Mouse (Mus musculus): ENCODE results near the gene Slc35c2. TPM values are rescaled to one million over a fixed set of nuclear protein-coding genes. Genes with fewer than 3 reads are reported as not detected.

The Slc35c2 gene
- total RNA-seq, 2 experiments from 2014 or later = 30.7 to 50.1 TPM

DNA sequence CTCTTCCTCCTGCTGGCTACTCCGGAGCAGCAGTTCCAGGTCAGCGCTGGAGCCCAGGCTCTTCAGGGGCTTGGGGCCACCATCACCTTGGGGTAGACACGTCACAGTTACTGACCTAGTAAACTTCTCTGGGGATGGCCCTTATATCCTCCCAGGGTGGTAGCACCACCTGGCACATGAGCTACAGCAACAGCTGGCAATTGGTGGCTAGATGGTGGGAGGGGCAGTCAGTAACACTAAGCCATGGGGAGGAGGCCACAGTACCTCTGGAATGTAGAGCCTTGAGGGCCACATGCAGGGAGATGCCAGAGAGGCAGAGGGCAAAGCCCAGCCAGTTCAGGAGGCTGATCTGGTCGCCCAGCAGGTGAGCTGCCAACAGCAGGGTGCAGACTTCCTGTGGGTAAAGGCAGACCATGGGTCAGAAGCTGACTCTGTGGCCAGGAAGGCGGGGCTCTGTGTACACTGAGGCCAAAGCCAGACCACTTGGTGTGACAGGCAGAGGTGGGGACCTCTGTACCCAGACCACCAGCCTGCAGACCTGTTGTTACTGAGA is 10.4 kb downstream of the Slc35c2 start:
- DNase-seq (ENCODE audit: low spot score in 2 of 2) = no peak

DNA sequence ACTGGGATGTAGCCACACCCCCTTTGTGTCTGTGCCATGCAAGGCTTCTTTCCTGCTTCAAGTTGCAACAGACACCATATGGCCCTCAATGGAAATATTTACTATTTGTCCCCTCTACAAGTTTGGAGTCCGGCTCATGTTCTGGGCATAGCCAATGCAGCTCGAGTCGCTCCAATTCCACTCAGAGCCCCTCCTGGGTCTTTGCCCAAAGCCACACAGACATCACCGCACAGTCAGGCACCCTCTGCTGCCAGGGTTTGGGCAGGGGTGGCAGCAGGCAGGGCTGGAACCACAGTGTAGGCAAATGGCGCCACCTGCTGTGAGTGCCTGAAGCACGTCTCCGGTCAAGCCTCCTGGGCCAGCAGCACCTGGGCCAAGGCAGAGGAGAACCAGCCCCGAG is 11.8 kb downstream of the Slc35c2 start:
- DNase-seq (ENCODE audit: low spot score in 2 of 2) = peak; percentile 69 to 71

DNA sequence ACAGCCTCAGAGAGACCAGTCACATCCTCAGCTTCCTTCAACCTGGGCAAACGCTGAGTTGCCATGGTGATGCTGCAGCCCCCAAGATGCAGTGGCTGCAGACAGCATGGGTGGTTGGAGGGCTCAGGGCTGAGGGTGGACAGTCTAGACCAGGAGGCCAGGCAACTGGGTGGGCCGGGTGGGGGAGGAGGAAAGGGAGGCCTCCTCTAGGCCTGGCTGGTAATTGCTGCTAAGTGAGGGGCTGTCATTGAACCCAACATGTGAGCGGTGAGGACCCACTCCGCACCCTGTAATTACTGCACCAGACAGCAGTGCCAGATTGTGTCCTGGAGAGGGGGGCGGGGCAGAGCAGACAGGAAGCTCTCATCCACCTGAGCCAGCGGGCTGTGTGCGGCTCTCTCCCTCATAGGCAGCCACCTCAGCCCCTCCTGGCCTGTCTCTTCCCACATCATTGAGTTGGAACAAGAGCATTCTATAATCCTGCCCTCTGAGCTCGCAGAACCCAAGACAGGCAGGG is 12.5 kb downstream of the Slc35c2 start:
- no peak for DNase-seq (ENCODE audit: low spot score in 2 of 2)

DNA sequence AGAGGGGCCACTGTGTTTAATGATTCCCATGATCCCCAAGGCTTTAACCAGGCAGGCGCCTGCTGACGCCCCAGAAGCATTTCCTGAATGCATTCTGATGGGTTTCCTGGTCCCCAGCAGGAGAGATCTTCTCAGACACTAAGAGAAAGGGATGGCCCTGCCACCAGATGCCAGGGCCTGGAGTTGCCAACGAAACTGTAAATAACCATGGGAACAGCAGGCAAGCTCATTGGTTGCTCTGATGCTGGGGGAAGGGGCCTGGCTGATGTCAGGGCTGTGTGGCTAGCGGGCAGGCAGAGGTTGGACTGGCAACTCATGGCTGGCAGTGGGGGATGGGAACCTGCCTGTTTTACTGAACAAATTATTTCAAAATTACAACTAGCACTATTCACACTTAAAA is 14.1 kb downstream of the Slc35c2 start:
- no peak for DNase-seq (ENCODE audit: low spot score in 2 of 2)

DNA sequence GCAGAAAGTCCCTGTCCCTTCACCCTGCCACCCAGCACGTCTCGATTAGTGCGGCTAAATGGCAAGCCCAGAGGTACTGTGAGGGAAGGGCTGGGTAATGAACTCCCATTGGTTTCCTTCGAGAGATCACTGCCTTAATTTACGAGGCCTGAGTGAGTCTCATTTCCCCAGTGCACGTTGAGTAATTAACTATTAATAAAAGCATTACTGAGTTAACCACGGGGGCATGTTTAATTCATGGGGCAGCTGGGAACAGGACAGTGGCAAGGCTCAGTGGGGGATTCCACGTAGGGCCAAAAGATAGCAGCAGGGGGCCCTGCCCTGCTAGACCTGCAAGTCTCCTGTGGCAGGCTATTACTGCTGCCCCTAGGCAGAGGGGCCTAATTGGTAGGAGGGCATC is 16.3 kb downstream of the Slc35c2 start:
- DNase-seq (ENCODE audit: low spot score in 2 of 2) = no peak

DNA sequence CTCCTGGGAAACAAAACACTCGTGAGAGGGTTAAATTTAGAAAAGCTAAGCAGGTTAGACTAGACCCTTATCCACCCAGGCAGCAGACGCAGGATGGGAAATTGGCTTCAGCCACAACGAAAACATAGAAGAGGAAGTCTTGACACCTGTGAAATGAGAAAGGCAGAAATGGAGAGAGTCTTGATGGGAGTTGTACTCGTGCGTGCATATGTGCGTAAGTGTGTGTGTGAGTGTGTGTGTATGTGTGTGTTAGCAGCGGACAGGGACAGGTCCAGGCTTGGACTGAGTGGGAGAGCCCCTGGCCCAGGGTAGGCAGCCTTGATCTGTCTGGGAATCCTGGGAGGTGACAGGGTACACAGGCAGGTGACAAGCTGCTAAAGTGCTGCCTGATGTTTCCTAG is 16.8 kb downstream of the Slc35c2 start:
- no peak for DNase-seq (ENCODE audit: low spot score in 2 of 2)

DNA sequence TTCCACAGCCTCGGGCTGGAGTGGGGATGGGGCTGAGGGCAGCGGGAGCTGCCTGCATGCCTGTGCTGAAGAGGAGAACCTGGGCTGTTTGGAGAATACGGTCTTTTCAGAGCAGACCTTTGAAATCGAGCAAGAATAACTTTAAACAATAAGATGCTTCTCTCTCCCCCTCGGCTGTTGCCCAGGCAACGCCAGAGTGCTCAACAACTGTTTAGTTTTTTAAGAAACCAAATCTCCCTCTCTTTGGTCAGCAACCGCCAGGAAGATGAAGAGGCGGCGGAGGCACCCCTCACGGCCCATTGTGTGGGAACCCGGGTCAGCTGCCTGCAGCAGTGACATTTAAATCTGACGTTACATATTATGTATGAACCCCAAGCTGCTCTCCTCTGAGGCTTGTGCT is 20.9 kb downstream of the Slc35c2 start:
- no peak for DNase-seq (ENCODE audit: low spot score in 2 of 2)

DNA sequence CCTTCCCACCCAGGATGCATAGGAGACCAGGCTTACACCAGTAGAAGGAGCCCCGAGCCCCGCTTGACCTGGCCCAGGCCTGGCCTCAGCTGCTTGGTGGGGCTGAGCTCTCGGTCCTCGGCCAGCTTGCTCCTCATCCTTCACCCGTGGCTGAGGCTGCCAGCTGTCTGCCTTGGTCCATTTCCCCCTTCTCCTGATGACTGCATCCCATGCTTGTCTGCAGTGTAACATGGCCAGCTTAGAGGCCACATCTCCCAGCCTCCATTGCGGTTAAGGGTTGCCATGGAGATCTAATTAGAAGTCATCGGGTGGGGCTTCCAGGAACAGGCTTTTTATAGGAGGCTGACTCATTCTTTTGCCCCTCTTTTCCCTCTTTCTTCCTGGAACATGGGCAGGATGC is 23.8 kb downstream of the Slc35c2 start:
- DNase-seq (ENCODE audit: low spot score in 2 of 2) = no peak

DNA sequence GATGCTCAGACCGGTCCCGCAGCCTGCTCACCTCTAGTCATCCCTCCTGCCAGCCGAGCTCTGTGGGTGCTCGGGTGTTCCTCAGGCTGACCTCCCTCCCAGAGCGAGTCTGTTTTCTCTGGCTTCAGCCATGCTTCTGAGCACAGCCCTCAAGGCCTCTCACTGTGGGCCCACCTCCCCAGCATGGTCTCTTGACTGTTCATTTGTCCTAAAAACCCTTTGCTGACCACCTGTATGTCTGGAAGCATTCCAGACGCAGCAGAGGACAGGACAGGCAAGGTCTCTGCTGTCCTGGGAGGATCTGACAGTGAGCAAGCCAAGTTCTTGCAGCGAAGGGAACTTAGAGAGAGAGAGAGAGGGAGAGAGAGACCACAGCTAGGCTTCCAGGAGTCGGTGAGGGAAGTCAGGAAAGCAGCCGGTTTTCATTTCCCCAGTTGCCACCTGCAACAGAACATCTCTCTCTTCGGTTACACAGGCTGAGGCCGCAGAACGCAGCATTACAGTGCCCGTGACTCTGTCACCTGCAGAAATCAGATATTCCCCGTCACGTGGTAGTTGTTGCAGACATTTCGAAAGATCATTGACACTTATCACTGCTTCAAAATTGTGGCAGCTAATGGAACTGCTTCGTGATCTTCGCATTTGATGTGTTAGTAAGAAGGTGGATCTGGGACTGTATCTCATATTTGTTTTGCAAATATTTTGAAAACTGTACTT is 25.2 kb downstream of the Slc35c2 start:
- DNase-seq (ENCODE audit: low spot score in 2 of 2) = no peak

DNA sequence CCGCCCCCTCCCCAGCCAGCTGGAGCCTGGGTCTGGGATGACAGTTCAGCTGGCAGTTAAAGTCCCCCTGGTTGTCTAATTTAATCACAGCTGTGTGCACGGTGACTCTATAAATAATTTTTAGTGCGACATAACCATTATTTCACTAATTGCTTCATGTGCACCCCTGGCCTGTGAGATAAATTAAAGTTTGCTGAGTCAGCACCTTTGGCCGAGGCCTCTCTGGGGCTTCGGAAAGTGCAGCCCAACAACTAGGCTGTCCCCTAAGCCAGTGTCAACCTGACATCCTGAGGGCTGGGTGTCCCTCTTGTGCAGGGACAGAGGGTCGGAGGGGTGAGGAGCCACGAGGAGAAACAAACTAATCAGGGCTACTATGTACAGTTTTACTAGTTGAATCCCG is 27.8 kb downstream of the Slc35c2 start:
- no peak for DNase-seq (ENCODE audit: low spot score in 2 of 2)

DNA sequence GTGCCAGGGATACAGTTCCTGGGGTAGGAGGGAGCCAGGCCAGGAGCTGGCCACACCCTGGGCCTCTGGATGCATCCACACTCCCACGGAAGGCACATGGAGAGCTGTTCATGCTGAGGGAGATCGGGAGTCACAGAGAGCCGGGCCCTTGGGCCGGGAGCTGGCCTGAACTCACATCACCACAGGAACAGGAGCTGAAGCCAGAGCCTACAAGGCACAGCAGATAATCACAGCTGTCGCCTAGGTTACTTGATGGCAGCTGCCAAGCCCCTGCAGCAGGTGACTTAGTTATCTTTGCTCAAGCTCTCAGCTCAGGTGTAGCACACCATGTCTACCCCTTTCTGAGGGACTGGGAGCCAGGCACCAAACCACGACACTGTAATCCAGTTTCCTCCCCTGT is 29.3 kb downstream of the Slc35c2 start:
- no peak for DNase-seq (ENCODE audit: low spot score in 2 of 2)

DNA sequence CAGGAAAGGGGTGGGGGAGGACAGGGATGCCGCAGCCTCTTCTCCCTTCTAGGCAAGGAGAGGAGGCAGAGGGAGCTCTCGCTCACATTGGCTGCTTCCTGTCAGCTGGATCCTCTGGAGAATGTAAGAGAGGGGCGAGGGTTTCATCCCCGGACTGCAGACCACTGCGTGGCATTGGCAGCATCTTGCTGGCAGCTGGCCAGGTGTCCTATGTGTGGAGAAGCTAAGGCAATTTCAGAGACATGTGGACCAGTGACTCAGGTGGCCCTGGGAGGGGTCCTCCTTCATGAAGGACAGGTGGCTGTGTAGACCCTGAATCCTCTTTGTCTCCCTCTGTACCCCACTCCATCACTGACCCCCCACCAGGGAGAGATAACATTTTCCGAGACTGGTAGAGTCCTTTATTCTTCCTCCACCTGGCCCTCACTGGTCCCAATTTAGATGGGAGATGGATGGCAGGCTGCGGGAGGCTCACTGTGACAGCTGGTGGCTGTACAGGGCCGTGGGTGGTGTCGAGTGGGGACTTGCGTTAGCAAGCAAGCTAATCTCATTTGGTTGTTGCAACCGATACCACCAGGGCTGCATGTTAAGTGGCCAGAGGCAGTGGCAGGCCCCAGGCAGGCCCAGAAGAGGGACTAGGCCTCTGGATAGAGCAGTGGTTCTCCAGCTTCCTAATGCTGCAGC is 30.4 kb downstream of the Slc35c2 start:
- DNase-seq (ENCODE audit: low spot score in 2 of 2) = no peak

DNA sequence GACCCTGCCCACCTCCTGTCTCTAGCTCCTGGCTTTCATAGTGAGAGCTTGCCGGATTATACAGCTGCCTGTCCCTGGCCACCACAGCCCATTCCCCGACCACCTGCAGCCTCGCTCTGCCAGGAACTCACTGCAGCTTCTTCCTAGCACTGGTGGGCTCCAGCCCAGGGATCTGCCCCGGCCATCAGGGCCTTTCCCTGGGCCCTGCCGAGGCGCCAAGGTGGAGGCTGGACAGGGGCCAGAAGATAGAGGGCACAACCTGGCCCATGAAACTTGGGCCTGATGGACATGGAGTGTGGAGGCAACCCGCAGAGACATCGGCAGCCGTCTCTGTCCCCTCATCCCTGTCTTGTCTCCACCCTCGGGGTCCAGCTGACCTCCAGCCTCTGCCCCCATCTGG is 31.5 kb downstream of the Slc35c2 start:
- no peak for DNase-seq (ENCODE audit: low spot score in 2 of 2)

DNA sequence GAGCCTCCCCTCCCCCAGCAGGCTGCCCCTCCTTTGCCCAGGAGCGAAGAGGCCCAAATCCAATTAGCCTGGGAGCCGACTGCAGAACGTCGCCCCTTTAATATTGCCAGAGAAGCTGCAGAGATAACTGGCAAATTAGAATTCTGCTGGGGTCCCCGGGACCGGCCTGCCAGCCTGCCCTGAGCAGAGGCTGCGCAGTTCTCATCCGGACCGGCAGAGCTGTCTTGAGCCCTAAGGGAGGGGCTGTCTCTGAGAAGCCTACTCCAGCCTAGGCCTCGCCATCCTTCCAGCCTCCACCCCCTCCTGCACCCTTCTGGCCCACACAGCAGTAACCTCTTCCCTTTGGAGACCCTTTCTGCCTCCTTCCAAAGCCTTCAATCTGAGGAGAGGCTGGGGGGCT is 33.8 kb downstream of the Slc35c2 start:
- no peak for DNase-seq (ENCODE audit: low spot score in 2 of 2)

DNA sequence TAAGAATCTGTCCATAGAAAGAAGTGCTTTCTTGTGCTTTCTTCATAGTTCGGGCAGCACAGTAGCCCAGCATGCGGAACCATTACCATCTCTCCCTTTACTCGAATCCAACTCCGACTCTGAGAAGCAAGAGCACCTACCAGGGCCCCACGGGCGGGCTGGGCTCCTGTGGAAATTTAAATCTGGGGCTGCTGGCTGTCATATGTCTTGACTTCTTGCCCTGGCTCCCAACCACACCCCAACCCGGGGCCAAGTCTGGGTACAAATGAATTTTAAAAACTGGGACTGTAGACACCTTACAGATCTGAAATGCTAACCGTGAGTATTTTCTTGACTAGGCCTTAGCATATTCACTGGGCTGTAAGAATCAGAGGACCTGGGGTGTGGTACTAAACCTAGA is 34.4 kb downstream of the Slc35c2 start:
- no peak for DNase-seq (ENCODE audit: low spot score in 2 of 2)

DNA sequence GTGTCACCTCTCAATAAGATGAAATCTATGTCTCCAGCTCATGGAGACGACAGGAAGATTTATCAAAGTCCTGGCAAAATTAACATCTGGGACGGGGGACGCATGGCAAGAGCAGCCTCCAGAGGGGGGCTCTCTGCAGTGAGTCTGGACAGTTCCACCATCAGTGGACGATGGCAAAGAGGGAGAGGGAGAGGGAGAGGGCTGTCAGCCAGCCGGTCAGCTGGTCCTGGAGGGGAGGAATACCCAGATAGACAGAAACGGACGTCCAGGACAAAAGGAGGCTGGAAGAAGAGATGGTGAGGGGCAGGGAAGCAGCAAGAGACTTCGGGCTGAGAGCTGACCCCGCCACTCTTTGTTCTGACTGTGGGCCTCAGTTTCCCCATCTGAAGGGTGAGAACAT is 34.9 kb downstream of the Slc35c2 start:
- DNase-seq (ENCODE audit: low spot score in 2 of 2) = no peak

DNA sequence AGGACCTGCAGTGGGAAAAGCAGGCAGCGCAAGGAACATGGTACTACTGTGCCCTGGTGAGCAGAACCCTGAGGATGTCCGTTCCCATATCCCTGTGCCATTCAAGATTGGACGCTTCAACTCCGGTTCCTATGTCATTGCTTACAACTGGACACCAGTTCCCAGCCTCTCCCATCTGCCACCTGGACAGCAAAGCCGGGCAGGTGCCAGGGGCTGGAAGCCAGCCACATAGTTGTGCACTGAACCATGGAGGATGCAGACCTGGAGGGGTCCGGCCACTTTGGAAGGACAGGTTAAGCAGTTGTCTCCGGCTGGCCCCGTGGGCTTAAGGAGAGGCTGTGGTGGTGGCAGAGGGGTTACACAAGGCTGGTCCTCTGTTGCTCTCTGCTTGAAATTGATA is 35.3 kb downstream of the Slc35c2 start:
- no peak for DNase-seq (ENCODE audit: low spot score in 2 of 2)

DNA sequence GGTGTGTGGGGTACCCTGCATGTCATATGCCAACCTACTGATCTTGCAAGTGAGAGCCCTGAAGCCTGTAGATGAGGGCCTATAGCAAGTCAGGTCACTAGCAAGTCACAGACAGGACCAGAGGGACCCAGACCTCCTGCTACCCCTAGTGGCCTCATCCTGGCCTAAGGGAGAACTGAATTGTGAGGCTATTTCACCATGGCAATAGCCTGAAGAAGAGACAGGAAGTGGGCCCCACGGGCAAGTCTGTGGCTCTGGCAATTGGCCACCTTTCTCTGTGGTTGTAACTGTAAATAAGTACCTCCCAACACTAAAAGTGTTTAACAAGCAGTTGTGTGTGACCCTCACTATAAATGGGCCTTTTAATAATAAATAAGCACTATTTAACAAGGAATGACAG is 36.8 kb downstream of the Slc35c2 start:
- DNase-seq (ENCODE audit: low spot score in 2 of 2) = no peak

DNA sequence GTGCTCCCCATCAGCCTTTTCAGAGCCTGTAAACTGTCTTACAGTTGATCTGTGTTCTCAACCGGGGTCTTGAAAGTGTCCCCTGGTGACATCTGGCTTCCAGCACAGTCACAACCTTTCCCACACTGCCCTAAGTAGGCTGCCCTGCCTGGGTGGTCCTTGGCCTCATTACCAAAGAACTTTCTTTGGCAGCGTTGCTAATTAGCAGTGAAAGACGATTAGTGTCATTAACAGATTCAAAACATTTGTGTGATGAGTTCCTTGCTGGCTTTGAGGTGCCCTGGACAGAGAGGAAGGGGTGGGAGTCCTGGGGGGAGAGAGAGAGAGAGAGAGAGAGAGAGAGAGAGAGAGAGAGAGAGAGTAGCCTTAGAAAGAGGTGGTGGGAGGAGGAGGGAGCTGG is 38.7 kb downstream of the Slc35c2 start:
- no peak for DNase-seq (ENCODE audit: low spot score in 2 of 2)

DNA sequence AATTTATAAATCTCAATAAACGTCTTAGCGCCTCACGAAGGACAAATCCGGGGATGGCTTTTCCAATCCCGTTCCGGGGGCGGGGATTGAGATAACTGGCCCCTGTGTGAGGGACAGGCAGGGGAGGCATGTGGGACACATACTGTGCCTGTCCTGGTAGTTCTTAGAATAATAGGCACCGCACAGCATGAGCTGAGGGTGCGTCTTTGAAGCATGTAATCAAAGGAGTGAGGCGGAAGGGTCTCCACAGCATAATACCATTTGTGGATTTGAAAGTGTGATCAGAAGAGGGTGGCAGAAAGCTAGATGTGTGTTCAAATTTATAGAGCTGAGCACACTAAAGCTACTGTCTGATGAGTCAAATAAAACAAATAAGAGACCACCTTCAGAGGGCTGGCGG is 41.3 kb downstream of the Slc35c2 start:
- DNase-seq (ENCODE audit: low spot score in 2 of 2) = no peak

DNA sequence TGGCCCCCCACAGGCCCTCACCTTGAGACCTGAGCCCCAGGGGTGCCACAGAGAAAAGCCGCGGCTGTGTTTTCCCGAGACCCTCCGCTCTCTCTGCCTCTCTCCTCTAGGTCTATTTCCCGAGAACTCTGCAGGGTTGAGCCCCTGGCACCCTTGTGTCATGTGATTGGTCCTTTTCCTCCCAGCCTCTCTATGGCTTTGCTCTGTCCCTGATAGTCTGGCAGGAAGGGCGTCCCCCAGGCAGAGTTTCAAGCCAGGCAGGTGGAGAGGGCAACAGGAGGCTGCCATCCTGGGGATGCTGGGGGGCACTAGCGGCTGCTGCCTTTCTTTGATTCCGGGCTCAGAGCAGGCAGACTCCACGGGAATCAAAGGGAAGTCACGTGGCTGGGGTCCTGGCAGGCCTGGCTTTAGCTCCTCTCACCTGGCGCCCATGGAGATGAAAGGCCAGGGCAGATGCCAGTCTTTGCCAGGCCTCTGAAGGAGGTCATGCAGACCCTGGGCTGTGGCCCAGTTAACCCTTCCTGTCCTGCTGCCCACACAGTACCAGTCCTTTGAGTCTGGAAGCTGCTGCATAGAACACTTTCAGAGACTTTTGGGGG is 44.4 kb downstream of the Slc35c2 start:
- no peak for DNase-seq (ENCODE audit: low spot score in 2 of 2)

DNA sequence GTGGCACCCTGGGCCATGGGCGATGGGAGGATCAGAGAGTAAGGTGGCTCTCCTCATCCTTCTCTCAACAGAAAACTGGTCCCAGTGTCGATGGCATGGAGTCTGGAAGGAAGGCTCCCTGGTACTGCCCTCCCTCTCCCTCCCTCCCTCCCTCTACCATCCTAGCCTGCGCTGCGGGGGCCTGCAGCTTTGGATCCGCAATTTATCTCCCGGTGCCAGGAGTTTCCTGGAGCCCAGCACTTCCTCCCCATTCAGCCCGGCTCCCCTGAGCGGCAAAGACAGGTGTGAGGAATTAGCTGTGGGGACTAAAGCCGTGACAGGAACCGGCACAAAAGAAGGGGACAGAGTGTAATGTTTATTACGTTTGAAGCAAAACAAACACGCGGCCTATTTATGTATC is 45.1 kb downstream of the Slc35c2 start:
- DNase-seq (ENCODE audit: low spot score in 2 of 2) = no peak
